Mouse (Mus musculus) kidney, adult 2 months (tissue): ENCODE results near the gene Smu1.

Source experiments
- CTCF ChIP-seq: fragments of 200-500 bp; conservative IDR thresholded peaks from 2 replicates; pipeline ENCODE4 v1.5.1; 2011; ENCODE audit warnings: low read depth, mild to moderate bottlenecking, control low read depth, low read length, moderate library complexity, mixed read lengths; ENCODE audit not compliant: insufficient read depth, insufficient read length
- POLR2A ChIP-seq: fragments of 200-500 bp; IDR thresholded peaks from one replicate; pipeline ENCODE4 v1.6.1; 2011; ENCODE audit warnings: low read depth, low read length, control low read depth

- TF ChIP-seq CTCF (no peak), POLR2A (no peak)
Measured at GRCm38 (mm10) chr4:40802787-40803186, 45.1 kb upstream of the Smu1 start.
